Mouse (Mus musculus) thymus, adult 2 months (tissue): Measurements from ENCODE around the gene Otud7a. TPM values are rescaled to one million over a fixed set of nuclear protein-coding genes. Genes with fewer than 3 reads are reported as not detected.

Experiments
- DNase-seq: peaks from one replicate; pipeline ENCODE4 v3.0.0; 2021
- H3K27ac ChIP-seq: fragments of 200-500 bp; 2 replicates; pipeline ENCODE4 v1.5.1; 2012; ENCODE audit warnings: low read length, control low read depth; ENCODE audit not compliant: control insufficient read depth, insufficient read depth
- H3K27me3 ChIP-seq: fragments of 200-500 bp; 2 replicates; pipeline ENCODE4 v1.6.1; 2012; ENCODE audit warnings: mild to moderate bottlenecking, low read length, moderate library complexity, mixed read lengths; ENCODE audit not compliant: control insufficient read depth, insufficient read depth
- H3K36me3 ChIP-seq: fragments of 200-500 bp; 2 replicates; pipeline ENCODE4 v1.6.1; 2012; ENCODE audit warnings: mild to moderate bottlenecking, low read length, moderate library complexity; ENCODE audit not compliant: control insufficient read depth, insufficient read depth
- H3K4me1 ChIP-seq: fragments of 200-500 bp; replicated peaks from 2 replicates; pipeline ENCODE4 v1.6.1; 2012; ENCODE audit warnings: low read length; ENCODE audit not compliant: control insufficient read depth, insufficient read depth
- H3K4me3 ChIP-seq: fragments of 200-500 bp; 2 replicates; pipeline ENCODE4 v1.5.1; 2012; ENCODE audit warnings: mild to moderate bottlenecking, low read length, control low read depth, moderate library complexity; ENCODE audit not compliant: control insufficient read depth, insufficient read depth
- CTCF ChIP-seq: fragments of 200-500 bp; IDR thresholded peaks from 2 replicates; pipeline ENCODE4 v1.5.1; 2012; ENCODE audit warnings: mild to moderate bottlenecking, control low read depth, low read length, moderate library complexity, borderline replicate concordance; ENCODE audit not compliant: control insufficient read depth, poor library complexity, insufficient read depth; ENCODE audit errors: extremely low read depth
- POLR2A ChIP-seq: fragments of 200-500 bp; IDR thresholded peaks from 2 replicates; pipeline ENCODE4 v1.6.1; 2012; ENCODE audit warnings: mild to moderate bottlenecking, low read length, control low read depth, moderate library complexity; ENCODE audit not compliant: control insufficient read depth, poor library complexity, insufficient read depth; ENCODE audit errors: extremely low read depth
- WGBS: fragments of 180-500 bp; shearing (Covaris S2); methylation state at CpG from one replicate; pipeline ENCODE4 v1.1.7; 2018; 5-methylcytosine and 5-hydroxymethylcytosine counted together
- polyA plus RNA-seq: library from polyadenylated mRNA; depleted of rRNA; stranded (reverse); fragments of >200 nt; gene quantifications from 2 replicates; pipeline ENCODE4 v1.2.3, GENCODE M21; 2012

Otud7a gene
- polyA plus RNA-seq, 1 experiment: 0.12 TPM

DNA sequence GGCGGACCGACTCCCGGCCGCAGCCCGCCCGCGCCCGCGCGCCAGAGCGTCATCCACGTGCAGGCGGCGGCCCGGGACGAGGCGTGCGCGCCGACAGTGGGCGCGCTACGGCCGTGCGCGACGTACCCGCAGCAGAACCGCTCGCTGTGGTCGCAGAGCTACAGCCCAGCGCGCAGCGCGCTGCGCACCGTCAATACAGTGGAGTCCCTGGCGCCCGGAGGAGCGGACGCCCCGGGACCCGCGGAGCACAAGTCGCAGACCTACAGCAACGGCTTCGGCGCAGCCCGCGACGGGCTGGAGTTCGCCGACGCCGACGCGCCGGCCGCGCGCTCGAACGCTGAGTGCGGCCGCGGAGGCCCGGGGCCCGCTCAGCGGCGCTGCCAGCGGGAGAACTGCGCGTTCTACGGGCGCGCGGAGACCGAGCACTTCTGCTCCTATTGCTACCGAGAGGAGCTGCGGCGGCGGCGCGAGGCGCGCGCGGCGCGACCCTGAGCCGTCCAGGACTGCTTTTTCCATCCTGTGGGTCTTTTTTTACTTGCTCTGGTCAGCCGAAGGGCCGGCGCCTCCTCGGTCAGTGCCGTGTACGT lies 313.8 kb downstream of the Otud7a start:
- no peak overlapping the region for H3K27ac ChIP-seq
- peaks cover 20% of the 10 kb centered on the region; the same call in 1 of the 2 replicates for H3K27me3 ChIP-seq
- WGBS: 2% methylated on average over 97 of the region's 97 CpGs
- DNase-seq: no peak
- no peaks in the 10 kb centered on the region for H3K36me3 ChIP-seq
- TF ChIP-seq POLR2A: no peak
- TF ChIP-seq CTCF: 0 out of 2 replicates have a peak, but pooled peaks have one; percentile 22
- peaks cover 26% of the 10 kb centered on the region for H3K4me1 ChIP-seq
- H3K4me3 ChIP-seq: 0 out of 2 replicates have a peak overlapping the region, but pooled peaks have one; percentile 19

DNA sequence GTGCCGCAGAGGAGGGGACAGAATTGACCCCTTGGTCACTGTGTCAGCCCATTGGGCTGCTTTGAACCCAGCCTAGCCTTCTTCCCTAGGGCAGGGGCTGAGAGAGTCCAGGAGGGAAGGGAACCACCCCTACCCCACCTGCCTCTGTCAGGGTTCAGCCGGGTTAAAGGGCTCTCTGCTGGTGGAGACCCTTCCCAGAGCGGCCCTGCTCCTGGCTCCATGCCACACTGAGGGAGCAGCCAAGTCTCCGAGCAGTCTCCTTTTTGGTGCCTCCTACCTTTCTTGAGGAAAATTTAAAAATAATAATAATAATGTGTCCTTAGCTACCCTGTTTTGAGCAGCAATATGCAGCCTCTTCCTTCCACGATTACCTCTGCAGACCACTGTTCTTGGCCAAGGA lies 315.1 kb downstream of the Otud7a start:
- no peaks in the 10 kb centered on the region for H3K36me3 ChIP-seq
- peaks cover 17% of the 10 kb centered on the region for H3K4me1 ChIP-seq
- TF ChIP-seq POLR2A (no peak), CTCF (no peak)
- H3K27ac ChIP-seq: no peak overlapping the region
- 48% methylated on average over 5 of the region's 5 CpGs for WGBS
- peaks cover 18% of the 10 kb centered on the region; the same call in 1 of the 2 replicates for H3K27me3 ChIP-seq
- no peak for DNase-seq
- H3K4me3 ChIP-seq: no peak overlapping the region

DNA sequence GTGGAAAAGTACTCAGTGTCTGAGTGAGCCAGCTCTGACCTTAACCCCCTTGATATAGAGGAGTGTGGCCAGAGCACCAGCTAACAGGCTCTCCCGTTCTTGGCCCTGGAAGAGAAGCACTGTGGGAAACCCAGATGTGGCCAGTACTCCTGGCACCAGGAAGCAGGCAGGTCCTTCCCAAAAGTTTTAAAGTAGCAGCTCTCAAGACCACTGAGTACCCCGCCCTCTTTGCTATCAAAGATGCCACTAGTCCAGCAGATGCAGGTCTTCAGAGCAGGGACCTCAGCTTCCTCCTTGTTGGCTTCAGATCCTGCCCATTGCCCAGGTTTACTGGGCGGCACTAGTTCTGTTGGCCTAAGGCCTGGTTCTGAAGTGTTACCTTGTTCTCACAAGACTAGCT lies 318.0 kb downstream of the Otud7a start:
- H3K27me3 ChIP-seq: peaks cover 16% of the 10 kb centered on the region; the same call in 1 of the 2 replicates
- H3K36me3 ChIP-seq: no peaks in the 10 kb centered on the region
- 94% methylated on average over 3 of the region's 3 CpGs for WGBS
- no peak for TF ChIP-seq CTCF
- no peak for TF ChIP-seq POLR2A
- no peak overlapping the region for H3K27ac ChIP-seq
- DNase-seq: no peak
- peaks cover 9% of the 10 kb centered on the region for H3K4me1 ChIP-seq
- H3K4me3 ChIP-seq: no peak overlapping the region

GRCm38 (mm10) chr7:63768398-63769029 lies 324.0 kb downstream of the Otud7a start:
- Histone ChIP-seq H3K27me3 (no peaks in the 10 kb centered on the region; the same call in 1 of the 2 replicates), H3K4me1 (no peaks in the 10 kb centered on the region), H3K27ac (no peak overlapping the region), H3K4me3 (no peak overlapping the region), H3K36me3 (no peaks in the 10 kb centered on the region)
- WGBS: 68% methylated on average over 5 of the region's 5 CpGs
- DNase-seq: no peak
- no peak for TF ChIP-seq POLR2A
- no peak for TF ChIP-seq CTCF

DNA sequence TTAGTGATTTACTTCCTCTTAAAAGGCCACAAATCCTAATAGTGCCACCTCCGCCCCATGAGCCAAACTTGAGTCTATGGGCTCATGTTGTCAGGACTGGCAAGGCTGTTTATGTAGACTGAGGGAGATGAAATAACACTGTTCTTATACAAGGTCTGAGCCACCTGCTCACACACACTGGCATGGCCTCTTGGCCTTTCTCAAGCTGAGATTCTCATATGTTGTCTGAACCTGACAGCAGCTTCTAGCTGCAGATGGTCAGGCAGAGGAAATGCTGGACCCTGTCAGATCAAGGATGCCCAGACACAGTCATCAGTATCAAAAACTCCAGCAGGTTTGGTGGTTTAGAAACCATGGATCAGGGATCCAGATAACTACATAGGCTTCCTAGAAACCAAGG lies 328.7 kb downstream of the Otud7a start:
- Histone ChIP-seq H3K4me3 (no peak overlapping the region), H3K27me3 (no peaks in the 10 kb centered on the region), H3K36me3 (no peaks in the 10 kb centered on the region), H3K27ac (no peak overlapping the region), H3K4me1 (no peaks in the 10 kb centered on the region)
- no peak for DNase-seq
- 100% methylated on average over 1 of the region's 1 CpGs for WGBS
- no peak for TF ChIP-seq POLR2A
- TF ChIP-seq CTCF: no peak

- TF ChIP-seq POLR2A (no peak), CTCF (no peak)
Measured at GRCm38 (mm10) chr7:63774291-63774690, 329.7 kb downstream of the Otud7a start.

More at GRCm38 (mm10) chr7:63774291-63774690, 329.7 kb downstream of the Otud7a start:
- H3K27me3 ChIP-seq: no peaks in the 10 kb centered on the region
- H3K4me1 ChIP-seq: no peaks in the 10 kb centered on the region
- no peak overlapping the region for H3K27ac ChIP-seq
- 88% methylated on average over 1 of the region's 1 CpGs for WGBS
- H3K36me3 ChIP-seq: no peaks in the 10 kb centered on the region
- no peak for DNase-seq
- H3K4me3 ChIP-seq: no peak overlapping the region
